Mouse (Mus musculus) forebrain, postnatal 0 days (tissue): ENCODE data around the gene Gab2. TPM values are rescaled to one million over a fixed set of nuclear protein-coding genes. Genes with fewer than 3 reads are reported as not detected.

Experiments used
- ATAC-seq: fragments of 200-750 bp; cut with Nextera tagmentation; 2 replicates; pipeline ENCODE4 v1.8.0; 2017; ENCODE audit warnings: mild to moderate bottlenecking, moderate library complexity
- DNase-seq: peaks from one replicate; pipeline ENCODE4 v3.0.0-alpha.2; 2015
- H3K27ac ChIP-seq: fragments of 300-500 bp; sonication (generic); 2 replicates; pipeline ENCODE4 v1.5.1; 2014; ENCODE audit warnings: low read depth, mild to moderate bottlenecking, antibody characterized with exemption, low read length, moderate library complexity, mixed read lengths
- H3K27me3 ChIP-seq: fragments of 300-500 bp; sonication (generic); 2 replicates; pipeline ENCODE4 v1.6.1; 2014; ENCODE audit warnings: mild to moderate bottlenecking, low read length, mixed read lengths; ENCODE audit not compliant: insufficient read depth
- H3K36me3 ChIP-seq: fragments of 300-500 bp; sonication (generic); 2 replicates; pipeline ENCODE4 v1.6.1; 2014; ENCODE audit warnings: mild to moderate bottlenecking, moderate library complexity; ENCODE audit not compliant: insufficient read depth
- H3K4me1 ChIP-seq: fragments of 300-500 bp; sonication (generic); 2 replicates; pipeline ENCODE4 v1.6.1; 2014; ENCODE audit warnings: antibody characterized with exemption; ENCODE audit not compliant: insufficient read depth
- H3K4me2 ChIP-seq: fragments of 300-500 bp; sonication (generic); 2 replicates; pipeline ENCODE4 v1.6.1; 2014; ENCODE audit warnings: low read depth, mild to moderate bottlenecking, moderate library complexity
- H3K4me3 ChIP-seq: fragments of 300-500 bp; sonication (generic); 2 replicates; pipeline ENCODE4 v1.5.1; 2014; ENCODE audit warnings: low read depth, low read length, mixed read lengths
- H3K9ac ChIP-seq: fragments of 300-500 bp; sonication (generic); 2 replicates; pipeline ENCODE4 v1.6.1; 2014; ENCODE audit warnings: mild to moderate bottlenecking
- H3K9me3 ChIP-seq: fragments of 300-500 bp; sonication (generic); 2 replicates; pipeline ENCODE4 v1.6.1; 2016; ENCODE audit warnings: low read length
- CTCF ChIP-seq: sonication (generic); IDR thresholded peaks from 2 replicates; pipeline ENCODE4 v1.5.1; 2016; ENCODE audit warnings: antibody characterized with exemption, control low read depth, low read depth
- WGBS: fragments of 180-500 bp; shearing (Covaris S2); extraction: QIAGEN DNeasy Blood & Tissue Kit; methylation state at CpG from one replicate; pipeline ENCODE4 v1.1.7; 2014; 5-methylcytosine and 5-hydroxymethylcytosine counted together
- polyA plus RNA-seq: library from polyadenylated mRNA; unstranded; fragments of >200 nt; fragmentation: Nextera tagmentation; extraction: Ambion mirVana; gene quantifications from 2 replicates; pipeline ENCODE4 v1.2.1, GENCODE M21; 2015
- total RNA-seq: library from RNA; depleted of rRNA; stranded (reverse); fragments of >200 nt; gene quantifications from 2 replicates; pipeline ENCODE4 v1.2.3, GENCODE M21; 2014

The Gab2 gene
- total and polyA plus RNA-seq, 2 experiments from 2014 or later, result 14.0 to 27.0 TPM

DNA sequence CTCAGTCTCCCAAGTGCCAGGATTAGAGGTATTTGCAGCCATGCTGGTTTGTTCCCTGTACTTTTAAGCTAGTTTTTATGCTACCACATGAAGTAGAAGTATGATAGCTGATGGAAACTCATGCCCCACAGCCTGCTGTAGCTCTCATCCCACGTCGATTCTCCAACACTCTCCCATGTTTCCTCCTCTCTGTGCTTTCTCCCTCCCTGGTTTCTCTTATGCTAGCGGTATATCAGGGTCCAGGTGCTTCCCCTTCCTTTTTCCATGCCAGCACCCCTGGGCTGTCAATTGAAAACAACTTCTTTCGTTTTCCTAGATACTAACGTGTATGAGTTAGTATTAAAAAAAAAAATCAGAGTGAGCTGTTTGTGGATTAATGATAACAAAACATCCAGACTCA is 9.3 kb upstream of the Gab2 start:
- ATAC-seq (no peak), DNase-seq (no peak)
- WGBS, result 77% methylated on average over 5 of the region's 5 CpGs
- Histone ChIP-seq H3K4me1 (no peaks in the 10 kb centered on the region), H3K27me3 (no peaks in the 10 kb centered on the region), H3K27ac (no peak overlapping the region), H3K4me3 (no peak overlapping the region), H3K9ac (no peak overlapping the region), H3K9me3 (no peaks in the 10 kb centered on the region), H3K4me2 (no peak overlapping the region), H3K36me3 (no peaks in the 10 kb centered on the region)
- TF ChIP-seq CTCF, result no peak

DNA sequence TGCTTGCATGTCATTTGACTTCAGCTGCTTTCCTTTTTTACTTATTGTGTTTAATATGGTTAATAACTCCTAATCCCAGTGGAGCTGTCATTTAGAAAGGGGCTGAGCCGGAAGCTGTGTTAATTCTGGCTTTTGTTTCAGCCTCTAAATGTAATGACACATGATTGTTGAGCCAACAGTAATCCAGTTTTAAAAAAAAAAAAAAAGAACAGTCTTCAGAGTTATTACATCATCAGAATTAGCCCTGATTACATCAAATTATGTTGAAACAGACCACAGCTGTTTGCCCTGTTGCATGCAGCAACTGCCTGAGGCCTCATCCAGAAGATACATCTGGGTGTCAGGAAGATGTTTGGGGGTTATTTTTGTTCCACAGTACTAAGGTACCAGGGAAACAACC is 6.4 kb upstream of the Gab2 start:
- H3K27me3 ChIP-seq, result no peaks in the 10 kb centered on the region
- no peak overlapping the region for H3K27ac ChIP-seq
- ATAC-seq (no peak), DNase-seq (no peak)
- no peaks in the 10 kb centered on the region for H3K9me3 ChIP-seq
- H3K36me3 ChIP-seq, result no peaks in the 10 kb centered on the region
- H3K4me3 ChIP-seq, result no peak overlapping the region
- no peak overlapping the region for H3K9ac ChIP-seq
- 33% methylated on average over 1 of the region's 1 CpGs for WGBS
- no peaks in the 10 kb centered on the region for H3K4me1 ChIP-seq
- H3K4me2 ChIP-seq, result no peak overlapping the region
- no peak for TF ChIP-seq CTCF

DNA sequence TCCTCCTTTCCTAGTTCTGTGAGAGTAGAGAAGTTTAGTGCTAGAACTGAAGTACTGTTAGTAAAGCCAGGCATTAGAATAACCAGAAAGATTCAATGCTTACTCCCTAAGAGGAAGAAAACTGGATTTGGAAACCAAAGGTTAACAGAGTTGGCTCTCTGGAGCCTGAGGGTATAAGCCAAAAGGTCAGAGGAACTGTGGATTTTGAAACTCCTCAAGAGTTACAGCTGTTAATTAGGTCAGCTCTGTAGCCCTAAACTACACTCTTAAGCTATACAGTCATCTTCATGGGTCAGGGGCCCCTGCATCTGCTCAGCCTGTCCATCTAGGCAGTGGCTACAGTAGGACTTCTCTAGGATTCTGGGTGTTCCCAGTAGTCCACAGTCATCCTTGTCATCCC is 4.4 kb upstream of the Gab2 start:
- H3K4me2 ChIP-seq, result no peak overlapping the region
- H3K4me3 ChIP-seq, result no peak overlapping the region
- H3K36me3 ChIP-seq, result no peaks in the 10 kb centered on the region
- no peaks in the 10 kb centered on the region for H3K4me1 ChIP-seq
- no peak overlapping the region for H3K9ac ChIP-seq
- H3K27ac ChIP-seq, result no peak overlapping the region
- ATAC-seq (no peak), DNase-seq (no peak)
- no peak for TF ChIP-seq CTCF
- no peaks in the 10 kb centered on the region for H3K27me3 ChIP-seq
- H3K9me3 ChIP-seq, result no peaks in the 10 kb centered on the region

DNA sequence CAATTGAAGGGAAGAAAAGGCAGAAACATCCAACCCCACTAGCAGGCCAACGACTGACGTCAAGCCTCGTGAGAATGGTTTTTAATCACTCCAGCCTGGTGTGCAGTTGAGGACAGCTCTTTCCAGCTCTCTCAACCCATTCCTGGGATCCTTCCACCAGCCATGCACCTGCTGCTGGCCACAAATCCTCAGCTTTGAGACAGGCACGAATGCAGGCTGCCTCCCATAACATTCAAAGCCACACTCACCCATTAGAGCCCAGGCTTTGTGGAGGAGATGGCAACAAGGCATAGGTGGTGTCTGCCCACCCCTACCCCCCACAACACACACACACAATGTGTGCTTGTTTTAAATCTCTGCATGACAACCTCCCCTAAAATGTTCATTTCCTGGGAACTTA is 2.7 kb upstream of the Gab2 start:
- Histone ChIP-seq H3K9ac (no peak overlapping the region), H3K27ac (no peak overlapping the region), H3K4me2 (no peak overlapping the region), H3K27me3 (no peaks in the 10 kb centered on the region), H3K4me1 (peaks cover 10% of the 10 kb centered on the region; the same call in 1 of the 2 replicates), H3K4me3 (no peak overlapping the region), H3K36me3 (no peaks in the 10 kb centered on the region), H3K9me3 (no peaks in the 10 kb centered on the region)
- no peak for DNase-seq
- WGBS, result 36% methylated on average over 4 of the region's 4 CpGs
- TF ChIP-seq CTCF, result no peak
- no peak for ATAC-seq

DNA sequence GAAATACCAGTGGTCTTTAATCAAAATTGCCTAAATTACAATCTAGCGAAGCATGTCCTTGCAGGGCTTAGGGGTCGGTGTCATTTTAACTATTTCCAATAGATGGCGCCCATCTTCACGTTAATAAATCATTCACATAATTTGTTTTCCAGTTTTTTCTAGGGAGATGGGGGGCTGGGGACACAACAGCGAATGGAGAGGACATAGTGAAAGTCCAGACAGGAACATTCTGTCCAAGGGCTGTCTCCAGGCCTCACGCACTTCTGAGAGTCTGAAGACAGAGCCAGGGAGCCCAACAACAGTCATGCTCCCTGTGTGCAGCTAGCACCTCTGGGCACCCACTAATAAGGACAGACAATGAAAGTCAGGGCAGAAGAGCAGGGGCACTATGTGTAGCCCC is 2.2 kb upstream of the Gab2 start:
- ATAC-seq, result no peak
- Histone ChIP-seq H3K4me1 (peaks cover 10% of the 10 kb centered on the region; the same call in 1 of the 2 replicates), H3K27ac (no peak overlapping the region), H3K4me3 (no peak overlapping the region), H3K36me3 (no peaks in the 10 kb centered on the region), H3K9ac (no peak overlapping the region), H3K4me2 (no peak overlapping the region), H3K27me3 (no peaks in the 10 kb centered on the region), H3K9me3 (no peaks in the 10 kb centered on the region)
- peak; percentile 69 for DNase-seq
- 10% methylated on average over 6 of the region's 6 CpGs for WGBS
- peak; percentile 66 for TF ChIP-seq CTCF

DNA sequence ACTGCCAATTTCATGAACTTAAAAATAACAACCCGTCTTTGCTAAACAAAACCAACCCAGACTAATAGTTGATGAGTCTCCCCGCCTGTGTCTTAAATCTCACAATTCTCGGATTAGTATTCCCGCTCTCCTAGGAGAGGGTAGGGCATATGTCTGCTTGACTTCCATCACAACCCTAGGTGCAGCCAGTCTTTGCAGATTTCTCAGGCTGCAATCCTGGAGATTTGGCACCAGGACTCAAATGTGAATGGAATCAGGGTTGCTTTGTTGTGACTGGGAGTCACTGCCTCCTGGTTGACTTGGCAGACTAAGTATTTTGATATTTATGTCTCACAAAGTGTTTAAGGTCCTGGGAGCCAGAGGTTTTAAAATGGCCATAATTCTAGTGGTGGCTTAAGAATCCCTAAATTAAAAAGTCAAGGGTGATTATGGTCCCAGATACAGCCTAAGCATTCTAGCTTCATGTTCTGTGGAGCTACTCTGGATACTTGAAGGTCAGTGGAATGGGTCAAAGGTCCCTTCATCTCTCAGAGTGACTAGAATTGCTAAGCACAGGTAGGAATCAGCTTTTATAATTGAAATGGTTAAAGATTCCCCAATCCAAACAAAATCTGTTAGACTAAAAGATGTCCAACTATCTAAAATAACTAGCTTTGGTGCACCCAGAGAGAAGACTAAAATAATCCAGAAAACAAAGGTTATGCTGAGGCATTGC is 1.6 kb upstream of the Gab2 start:
- H3K4me2 ChIP-seq, result no peak overlapping the region
- peaks cover 10% of the 10 kb centered on the region; the same call in 1 of the 2 replicates for H3K4me1 ChIP-seq
- ATAC-seq, result no peak
- H3K36me3 ChIP-seq, result no peaks in the 10 kb centered on the region
- H3K9ac ChIP-seq, result no peak overlapping the region
- no peaks in the 10 kb centered on the region for H3K9me3 ChIP-seq
- WGBS, result 53% methylated on average over 4 of the region's 4 CpGs
- no peak for DNase-seq
- no peak for TF ChIP-seq CTCF
- H3K4me3 ChIP-seq, result no peak overlapping the region
- H3K27ac ChIP-seq, result no peak overlapping the region
- H3K27me3 ChIP-seq, result no peaks in the 10 kb centered on the region

DNA sequence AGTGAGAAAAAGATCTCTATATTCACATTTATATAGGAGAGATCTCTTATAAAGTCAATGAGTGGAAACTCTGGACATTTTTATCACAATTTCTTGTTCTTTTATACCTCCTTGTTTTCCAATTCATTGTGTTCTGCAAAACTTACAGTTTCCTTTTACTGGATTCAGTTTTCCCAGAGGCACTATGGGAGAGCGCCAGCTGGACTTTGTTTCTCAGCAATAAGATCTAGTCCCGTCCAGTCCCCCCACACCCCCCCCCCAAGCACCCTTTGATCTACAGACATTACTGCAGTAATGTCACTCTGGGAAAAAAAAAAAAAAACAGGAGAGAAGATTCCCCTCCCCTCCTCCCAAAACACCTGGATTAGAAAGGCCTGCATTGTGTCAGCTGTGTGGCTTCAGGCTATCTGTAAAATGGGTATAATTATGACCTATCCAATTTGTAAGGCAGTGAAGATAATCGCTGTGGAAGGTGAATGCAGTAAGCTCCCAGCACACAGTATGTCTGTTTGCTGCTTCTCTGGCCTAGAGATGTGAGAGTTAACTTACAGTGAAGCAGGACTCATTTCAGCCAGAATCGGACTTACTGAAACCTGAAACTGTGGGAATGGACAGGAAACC is 655 bp upstream of the Gab2 start:
- no peaks in the 10 kb centered on the region for H3K36me3 ChIP-seq
- H3K27me3 ChIP-seq, result no peaks in the 10 kb centered on the region
- no peaks in the 10 kb centered on the region for H3K9me3 ChIP-seq
- H3K9ac ChIP-seq, result peak overlapping the region; percentile 92
- DNase-seq (no peak), ATAC-seq (no peak)
- no peak for TF ChIP-seq CTCF
- H3K27ac ChIP-seq, result no peak overlapping the region; the same call in 1 of the 2 replicates
- WGBS, result 40% methylated on average over 4 of the region's 4 CpGs
- peaks cover 10% of the 10 kb centered on the region; the same call in 1 of the 2 replicates for H3K4me1 ChIP-seq
- H3K4me3 ChIP-seq, result peak overlapping the region; percentile 93
- peak overlapping the region; percentile 79 for H3K4me2 ChIP-seq
